Mouse (Mus musculus): Measurements from ENCODE around the gene Tmem9. TPM values are rescaled to one million over a fixed set of nuclear protein-coding genes. Genes with fewer than 3 reads are reported as not detected.

Tmem9 gene
- polyA plus RNA-seq, 1 experiment from 2014 or later = 90.6 TPM

- DNase-seq (ENCODE audit: low spot score) (no peak), ATAC-seq (replicated peaks; ENCODE audit: low FRiP score, low TSS enrichment, low read depth) (no peak)
- H3K27me3 ChIP-seq (replicated peaks; ENCODE audit: control insufficient read depth, insufficient read depth, low read length) = peaks cover 39% of the 10 kb centered on the region
- WGBS = 47% methylated on average over 11 of the region's 11 CpGs
- no peaks in the 10 kb centered on the region for H3K9me3 ChIP-seq (ENCODE audit: control insufficient read depth, low read length)
- H3K4me2 ChIP-seq (ENCODE audit: low read length) = no peak within 1 kb of the TSS
- no peak within 1 kb of the TSS for H3K27ac ChIP-seq (ENCODE audit: low read depth)
- no peak within 1 kb of the TSS for H3K4me3 ChIP-seq (ENCODE audit: low read depth, low read length)
- H3K36me3 ChIP-seq (ENCODE audit: control insufficient read depth, insufficient read depth, low read length) = no peaks in the 10 kb centered on the region
- H3K9ac ChIP-seq (ENCODE audit: low read length) = no peak within 1 kb of the TSS
- peaks cover 9% of the 10 kb centered on the region; the same call in 1 of the 2 replicates for H3K4me1 ChIP-seq (replicated peaks; ENCODE audit: control insufficient read depth, insufficient read depth, low read length)
Measured at GRCm38 (mm10) chr1:136052547-136052946, 44.6 kb downstream of the Tmem9 start, which contains the start of gene Cacna1s. Gene Cacna1s, plus strand, starts transcription at chr1:136052750.

- DNase-seq (ENCODE audit: low spot score) = no peak
- H3K4me1 ChIP-seq (replicated peaks; ENCODE audit: control insufficient read depth, insufficient read depth, low read length) = peaks cover 5% of the 10 kb centered on the region; the same call in 1 of the 2 replicates
- no peak overlapping the region for H3K9ac ChIP-seq (ENCODE audit: low read length)
- no peak for ATAC-seq (replicated peaks; ENCODE audit: low FRiP score, low TSS enrichment, low read depth)
- WGBS = 70% methylated on average over 3 of the region's 3 CpGs
- H3K27me3 ChIP-seq (replicated peaks; ENCODE audit: control insufficient read depth, insufficient read depth, low read length) = peaks cover 20% of the 10 kb centered on the region
- H3K4me2 ChIP-seq (ENCODE audit: low read length) = no peak overlapping the region
- no peak overlapping the region for H3K4me3 ChIP-seq (ENCODE audit: low read depth, low read length)
- H3K36me3 ChIP-seq (ENCODE audit: control insufficient read depth, insufficient read depth, low read length) = no peaks in the 10 kb centered on the region
- no peak overlapping the region for H3K27ac ChIP-seq (ENCODE audit: low read depth)
- H3K9me3 ChIP-seq (ENCODE audit: control insufficient read depth, low read length) = no peaks in the 10 kb centered on the region
Measured at GRCm38 (mm10) chr1:136055771-136056170, 47.8 kb downstream of the Tmem9 start.

- no peak for ATAC-seq (replicated peaks; ENCODE audit: low FRiP score, low TSS enrichment, low read depth)
- Histone ChIP-seq H3K4me3 (ENCODE audit: low read depth, low read length) (no peak overlapping the region), H3K27me3 (replicated peaks; ENCODE audit: control insufficient read depth, insufficient read depth, low read length) (no peaks in the 10 kb centered on the region), H3K27ac (ENCODE audit: low read depth) (no peak overlapping the region), H3K4me1 (replicated peaks; ENCODE audit: control insufficient read depth, insufficient read depth, low read length) (no peaks in the 10 kb centered on the region), H3K4me2 (ENCODE audit: low read length) (no peak overlapping the region), H3K9me3 (ENCODE audit: control insufficient read depth, low read length) (no peaks in the 10 kb centered on the region), H3K36me3 (ENCODE audit: control insufficient read depth, insufficient read depth, low read length) (no peaks in the 10 kb centered on the region), H3K9ac (ENCODE audit: low read length) (no peak overlapping the region)
- WGBS = 36% methylated on average over 3 of the region's 3 CpGs
- DNase-seq (ENCODE audit: low spot score) = no peak
Measured at GRCm38 (mm10) chr1:136058594-136058993, 50.6 kb downstream of the Tmem9 start.

- WGBS = 55% methylated on average over 9 of the region's 9 CpGs
- Histone ChIP-seq H3K27ac (ENCODE audit: low read depth) (no peak overlapping the region), H3K4me2 (ENCODE audit: low read length) (no peak overlapping the region), H3K27me3 (replicated peaks; ENCODE audit: control insufficient read depth, insufficient read depth, low read length) (no peaks in the 10 kb centered on the region), H3K4me1 (replicated peaks; ENCODE audit: control insufficient read depth, insufficient read depth, low read length) (no peaks in the 10 kb centered on the region), H3K9ac (ENCODE audit: low read length) (no peak overlapping the region), H3K4me3 (ENCODE audit: low read depth, low read length) (no peak overlapping the region), H3K36me3 (ENCODE audit: control insufficient read depth, insufficient read depth, low read length) (no peaks in the 10 kb centered on the region), H3K9me3 (ENCODE audit: control insufficient read depth, low read length) (no peaks in the 10 kb centered on the region)
- ATAC-seq (replicated peaks; ENCODE audit: low FRiP score, low TSS enrichment, low read depth) = no peak
- no peak for DNase-seq (ENCODE audit: low spot score)
Measured at GRCm38 (mm10) chr1:136061041-136061789, 53.3 kb downstream of the Tmem9 start.

- H3K27ac ChIP-seq (ENCODE audit: low read depth) = no peak overlapping the region
- no peak overlapping the region for H3K4me3 ChIP-seq (ENCODE audit: low read depth, low read length)
- H3K4me2 ChIP-seq (ENCODE audit: low read length) = no peak overlapping the region
- 92% methylated on average over 7 of the region's 7 CpGs for WGBS
- H3K9me3 ChIP-seq (ENCODE audit: control insufficient read depth, low read length) = no peaks in the 10 kb centered on the region
- no peak for DNase-seq (ENCODE audit: low spot score)
- ATAC-seq (replicated peaks; ENCODE audit: low FRiP score, low TSS enrichment, low read depth) = no peak
- no peaks in the 10 kb centered on the region for H3K27me3 ChIP-seq (replicated peaks; ENCODE audit: control insufficient read depth, insufficient read depth, low read length)
- H3K9ac ChIP-seq (ENCODE audit: low read length) = no peak overlapping the region
- H3K4me1 ChIP-seq (replicated peaks; ENCODE audit: control insufficient read depth, insufficient read depth, low read length) = no peaks in the 10 kb centered on the region
- H3K36me3 ChIP-seq (ENCODE audit: control insufficient read depth, insufficient read depth, low read length) = no peaks in the 10 kb centered on the region
Measured at GRCm38 (mm10) chr1:136061790-136062141, 53.8 kb downstream of the Tmem9 start.

GRCm38 (mm10) chr1:136063991-136064390 is 56.0 kb downstream of the Tmem9 start:
- DNase-seq (ENCODE audit: low spot score) (no peak), ATAC-seq (replicated peaks; ENCODE audit: low FRiP score, low TSS enrichment, low read depth) (no peak)
- H3K36me3 ChIP-seq (ENCODE audit: control insufficient read depth, insufficient read depth, low read length) = no peaks in the 10 kb centered on the region
- no peak overlapping the region for H3K4me3 ChIP-seq (ENCODE audit: low read depth, low read length)
- H3K27me3 ChIP-seq (replicated peaks; ENCODE audit: control insufficient read depth, insufficient read depth, low read length) = no peaks in the 10 kb centered on the region
- no peaks in the 10 kb centered on the region for H3K9me3 ChIP-seq (ENCODE audit: control insufficient read depth, low read length)
- H3K9ac ChIP-seq (ENCODE audit: low read length) = no peak overlapping the region
- H3K27ac ChIP-seq (ENCODE audit: low read depth) = no peak overlapping the region
- 65% methylated on average over 5 of the region's 5 CpGs for WGBS
- no peak overlapping the region for H3K4me2 ChIP-seq (ENCODE audit: low read length)
- H3K4me1 ChIP-seq (replicated peaks; ENCODE audit: control insufficient read depth, insufficient read depth, low read length) = no peaks in the 10 kb centered on the region

GRCm38 (mm10) chr1:136066621-136067020 is 58.7 kb downstream of the Tmem9 start:
- H3K9ac ChIP-seq (ENCODE audit: low read length) = no peak overlapping the region
- no peak overlapping the region for H3K27ac ChIP-seq (ENCODE audit: low read depth)
- H3K27me3 ChIP-seq (replicated peaks; ENCODE audit: control insufficient read depth, insufficient read depth, low read length) = no peaks in the 10 kb centered on the region
- DNase-seq (ENCODE audit: low spot score) (no peak), ATAC-seq (replicated peaks; ENCODE audit: low FRiP score, low TSS enrichment, low read depth) (no peak)
- no peaks in the 10 kb centered on the region for H3K4me1 ChIP-seq (replicated peaks; ENCODE audit: control insufficient read depth, insufficient read depth, low read length)
- 67% methylated on average over 1 of the region's 1 CpGs for WGBS
- no peak overlapping the region for H3K4me2 ChIP-seq (ENCODE audit: low read length)
- H3K9me3 ChIP-seq (ENCODE audit: control insufficient read depth, low read length) = no peaks in the 10 kb centered on the region
- no peak overlapping the region for H3K4me3 ChIP-seq (ENCODE audit: low read depth, low read length)
- H3K36me3 ChIP-seq (ENCODE audit: control insufficient read depth, insufficient read depth, low read length) = no peaks in the 10 kb centered on the region

- Histone ChIP-seq H3K4me3 (ENCODE audit: low read depth, low read length) (no peak overlapping the region), H3K9ac (ENCODE audit: low read length) (no peak overlapping the region), H3K27ac (ENCODE audit: low read depth) (no peak overlapping the region), H3K4me2 (ENCODE audit: low read length) (no peak overlapping the region), H3K27me3 (replicated peaks; ENCODE audit: control insufficient read depth, insufficient read depth, low read length) (no peaks in the 10 kb centered on the region), H3K36me3 (ENCODE audit: control insufficient read depth, insufficient read depth, low read length) (no peaks in the 10 kb centered on the region), H3K4me1 (replicated peaks; ENCODE audit: control insufficient read depth, insufficient read depth, low read length) (no peaks in the 10 kb centered on the region), H3K9me3 (ENCODE audit: control insufficient read depth, low read length) (no peaks in the 10 kb centered on the region)
- WGBS = 81% methylated on average over 3 of the region's 3 CpGs
- DNase-seq (ENCODE audit: low spot score) = no peak
- ATAC-seq (replicated peaks; ENCODE audit: low FRiP score, low TSS enrichment, low read depth) = no peak
Measured at GRCm38 (mm10) chr1:136067579-136067978, 59.6 kb downstream of the Tmem9 start.

- H3K27ac ChIP-seq (ENCODE audit: low read depth) = no peak overlapping the region
- no peak for ATAC-seq (replicated peaks; ENCODE audit: low FRiP score, low TSS enrichment, low read depth)
- H3K4me1 ChIP-seq (replicated peaks; ENCODE audit: control insufficient read depth, insufficient read depth, low read length) = no peaks in the 10 kb centered on the region
- no peak overlapping the region for H3K4me3 ChIP-seq (ENCODE audit: low read depth, low read length)
- DNase-seq (ENCODE audit: low spot score) = peak; percentile 65
- WGBS = 8% methylated on average over 3 of the region's 3 CpGs
- no peaks in the 10 kb centered on the region for H3K27me3 ChIP-seq (replicated peaks; ENCODE audit: control insufficient read depth, insufficient read depth, low read length)
- H3K9me3 ChIP-seq (ENCODE audit: control insufficient read depth, low read length) = no peaks in the 10 kb centered on the region
- H3K9ac ChIP-seq (ENCODE audit: low read length) = no peak overlapping the region
- H3K36me3 ChIP-seq (ENCODE audit: control insufficient read depth, insufficient read depth, low read length) = no peaks in the 10 kb centered on the region
- H3K4me2 ChIP-seq (ENCODE audit: low read length) = no peak overlapping the region
Measured at GRCm38 (mm10) chr1:136076086-136076485, 68.1 kb downstream of the Tmem9 start.

Measured in intestine, embryonic 14.5 days (tissue).